Mouse (Mus musculus): ENCODE results near the gene Gm10638. TPM values are rescaled to one million over a fixed set of nuclear protein-coding genes. Genes with fewer than 3 reads are reported as not detected.
A peak's percentile ranks its signal among the peaks of the same experiment; 100 is the strongest.

Gm10638 gene
- total RNA-seq, 2 experiments from 2014 or later, result 3.3 to 6.4 TPM

GRCm38 (mm10) chr8:86734171-86734570 lies 11.3 kb upstream of the Gm10638 start:
- no peak for DNase-seq
- intact Hi-C loops (cut with DNase I; ENCODE audit: low total_unique reads), result no loop called here

- intact Hi-C loops (cut with DNase I; ENCODE audit: low total_unique reads), result no loop called here
- DNase-seq, result no peak
Measured at GRCm38 (mm10) chr8:86734954-86735353, 10.5 kb upstream of the Gm10638 start.

GRCm38 (mm10) chr8:86735446-86736111 lies 9.9 kb upstream of the Gm10638 start:
- DNase-seq, result no peak
- intact Hi-C loops (cut with DNase I; ENCODE audit: low total_unique reads), result no loop called here

- intact Hi-C loops (cut with DNase I; ENCODE audit: low total_unique reads), result no loop called here
Measured at GRCm38 (mm10) chr8:86740899-86741298, 4.6 kb upstream of the Gm10638 start.

GRCm38 (mm10) chr8:86741627-86742026 lies 3.9 kb upstream of the Gm10638 start:
- intact Hi-C loops (cut with DNase I; ENCODE audit: low total_unique reads), result no loop called here

More at GRCm38 (mm10) chr8:86740899-86741298, 4.6 kb upstream of the Gm10638 start:
- no peak for DNase-seq

GRCm38 (mm10) chr8:86742605-86743345 lies 2.7 kb upstream of the Gm10638 start:
- no peak for DNase-seq
- intact Hi-C loops (cut with DNase I; ENCODE audit: low total_unique reads), result no loop called here

More at GRCm38 (mm10) chr8:86741627-86742026, 3.9 kb upstream of the Gm10638 start:
- no peak for DNase-seq

- intact Hi-C loops (cut with DNase I; ENCODE audit: low total_unique reads), result no loop called here
- DNase-seq, result no peak
Measured at GRCm38 (mm10) chr8:86744313-86745220, 932 bp upstream of the Gm10638 start.

GRCm38 (mm10) chr8:86745935-86746441 lies 489 bp downstream of the Gm10638 start:
- intact Hi-C loops (cut with DNase I; ENCODE audit: low total_unique reads), result no loop called here
- DNase-seq, result peak; percentile 94

GRCm38 (mm10) chr8:86746511-86746910 lies 1.0 kb downstream of the Gm10638 start:
- peak; percentile 18 for DNase-seq
- intact Hi-C loops (cut with DNase I; ENCODE audit: low total_unique reads), result no loop called here

GRCm38 (mm10) chr8:86749842-86750241 lies 4.3 kb downstream of the Gm10638 start:
- DNase-seq, result no peak
- intact Hi-C loops (cut with DNase I; ENCODE audit: low total_unique reads), result no loop called here

- intact Hi-C loops (cut with DNase I; ENCODE audit: low total_unique reads), result no loop called here
- no peak for DNase-seq
Measured at GRCm38 (mm10) chr8:86756948-86757733, 11.6 kb downstream of the Gm10638 start.

GRCm38 (mm10) chr8:86758651-86759050 lies 13.2 kb downstream of the Gm10638 start:
- no peak for DNase-seq
- intact Hi-C loops (cut with DNase I; ENCODE audit: low total_unique reads), result no loop called here

- intact Hi-C loops (cut with DNase I; ENCODE audit: low total_unique reads), result no loop called here
- DNase-seq, result no peak
Measured at GRCm38 (mm10) chr8:86759090-86759491, 13.6 kb downstream of the Gm10638 start.

GRCm38 (mm10) chr8:86760746-86761145 lies 15.2 kb downstream of the Gm10638 start:
- intact Hi-C loops (cut with DNase I; ENCODE audit: low total_unique reads), result no loop called here
- DNase-seq, result no peak

- intact Hi-C loops (cut with DNase I; ENCODE audit: low total_unique reads), result no loop called here
- DNase-seq, result no peak
Measured at GRCm38 (mm10) chr8:86762806-86763205, 17.3 kb downstream of the Gm10638 start.

- no peak for DNase-seq
Measured at GRCm38 (mm10) chr8:86765155-86765554, 19.7 kb downstream of the Gm10638 start.

GRCm38 (mm10) chr8:86765669-86766068 lies 20.2 kb downstream of the Gm10638 start:
- intact Hi-C loops (cut with DNase I; ENCODE audit: low total_unique reads), result no loop called here
- DNase-seq, result no peak

More at GRCm38 (mm10) chr8:86765155-86765554, 19.7 kb downstream of the Gm10638 start:
- intact Hi-C loops (cut with DNase I; ENCODE audit: low total_unique reads), result no loop called here

GRCm38 (mm10) chr8:86766548-86767211 lies 21.2 kb downstream of the Gm10638 start:
- intact Hi-C loops (cut with DNase I; ENCODE audit: low total_unique reads), result no loop called here
- no peak for DNase-seq

All from gastrocnemius, postnatal 14 days (tissue).